Mouse (Mus musculus): ENCODE measurements around the gene Patl2. TPM values are rescaled to one million over a fixed set of nuclear protein-coding genes. Genes with fewer than 3 reads are reported as not detected.
"Not testable (repeated sequence)": the region's sequence is repeated elsewhere in the genome, so short reads cannot be mapped to it uniquely, and the experiment has no call there.

Gene Patl2
- polyA plus RNA-seq, 1 experiment from 2014 or later: 0.08 TPM

- Histone ChIP-seq H3K4me2 (ENCODE audit: low read length) (peak overlapping the region; percentile 74), H3K36me3 (ENCODE audit: control insufficient read depth, insufficient read depth, low read length) (peaks cover 10% of the 10 kb centered on the region; the same call in 1 of the 2 replicates), H3K9ac (ENCODE audit: low read depth, low read length) (no peak overlapping the region), H3K4me3 (ENCODE audit: low read length) (peak overlapping the region; percentile 98), H3K27me3 (replicated peaks; ENCODE audit: control insufficient read depth, insufficient read depth, low read length) (no peaks in the 10 kb centered on the region), H3K27ac (ENCODE audit: low read depth, low read length) (no peak overlapping the region), H3K4me1 (ENCODE audit: control insufficient read depth, insufficient read depth, low read depth, low read length) (peaks cover 11% of the 10 kb centered on the region), H3K9me3 (ENCODE audit: control insufficient read depth, low read length) (no peaks in the 10 kb centered on the region)
- WGBS: 78% methylated on average over 2 of the region's 2 CpGs
- ATAC-seq: no peak
Observed at GRCm38 (mm10) chr2:122116888-122117287, 69.1 kb downstream of the Patl2 start.

DNA sequence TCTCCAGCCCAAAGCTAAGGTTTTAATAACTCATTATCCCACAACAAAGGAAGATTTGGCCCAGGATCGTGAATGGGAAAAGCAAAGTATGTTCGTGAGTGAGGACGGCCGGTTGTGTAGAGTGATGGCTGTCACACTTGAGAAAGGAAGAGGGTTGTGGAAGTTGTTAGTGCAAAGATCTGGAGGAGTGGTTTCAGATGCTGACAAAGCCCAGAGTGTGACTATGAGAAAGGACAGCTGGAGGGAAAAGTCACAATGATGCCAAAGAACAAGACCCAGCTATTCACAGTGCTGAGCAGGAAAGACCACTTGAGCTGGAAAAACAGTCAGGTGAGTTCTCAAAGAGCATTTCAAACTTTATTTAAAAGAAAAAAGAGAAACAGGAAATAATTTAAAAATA lies 76.3 kb downstream of the Patl2 start:
- 87% methylated on average over 4 of the region's 4 CpGs for WGBS
- H3K36me3 ChIP-seq (ENCODE audit: control insufficient read depth, insufficient read depth, low read length): peaks cover 25% of the 10 kb centered on the region

DNA sequence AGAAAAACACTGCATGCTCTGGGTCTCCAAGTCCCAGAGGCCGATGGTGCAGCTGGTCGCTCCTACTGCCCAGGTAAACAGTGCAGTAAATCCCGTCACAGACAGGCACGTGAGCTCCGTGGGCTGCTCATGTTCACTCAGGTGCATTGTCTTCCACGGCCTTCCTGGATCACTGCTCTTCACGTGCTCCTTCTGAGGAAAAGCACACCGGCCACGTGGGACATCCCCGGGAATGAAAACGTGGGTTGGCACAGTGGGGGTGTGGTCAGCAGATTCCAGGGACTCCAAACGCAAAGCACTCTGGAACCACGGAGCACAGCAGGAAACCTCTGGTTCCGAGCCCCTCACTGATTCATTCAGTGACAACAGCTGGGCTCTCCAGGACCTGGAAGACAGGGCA lies 77.9 kb downstream of the Patl2 start:
- ATAC-seq: no peak
- Histone ChIP-seq H3K4me3 (ENCODE audit: low read length) (no peak overlapping the region), H3K36me3 (ENCODE audit: control insufficient read depth, insufficient read depth, low read length) (peaks cover 19% of the 10 kb centered on the region), H3K27ac (ENCODE audit: low read depth, low read length) (no peak overlapping the region), H3K9ac (ENCODE audit: low read depth, low read length) (no peak overlapping the region), H3K9me3 (ENCODE audit: control insufficient read depth, low read length) (no peaks in the 10 kb centered on the region), H3K4me1 (ENCODE audit: control insufficient read depth, insufficient read depth, low read depth, low read length) (no peaks in the 10 kb centered on the region), H3K4me2 (ENCODE audit: low read length) (no peak overlapping the region), H3K27me3 (replicated peaks; ENCODE audit: control insufficient read depth, insufficient read depth, low read length) (no peaks in the 10 kb centered on the region)
- 85% methylated on average over 14 of the region's 14 CpGs for WGBS

More for the DNA sequence above, 76.3 kb downstream of the Patl2 start:
- no peaks in the 10 kb centered on the region for H3K9me3 ChIP-seq (ENCODE audit: control insufficient read depth, low read length)
- no peak overlapping the region for H3K9ac ChIP-seq (ENCODE audit: low read depth, low read length)
- H3K27ac ChIP-seq (ENCODE audit: low read depth, low read length): no peak overlapping the region
- no peak for ATAC-seq
- no peak overlapping the region for H3K4me2 ChIP-seq (ENCODE audit: low read length)
- no peaks in the 10 kb centered on the region for H3K27me3 ChIP-seq (replicated peaks; ENCODE audit: control insufficient read depth, insufficient read depth, low read length)
- H3K4me1 ChIP-seq (ENCODE audit: control insufficient read depth, insufficient read depth, low read depth, low read length): no peaks in the 10 kb centered on the region
- H3K4me3 ChIP-seq (ENCODE audit: low read length): no peak overlapping the region

- Histone ChIP-seq H3K4me3 (ENCODE audit: low read length) (no peak overlapping the region), H3K4me2 (ENCODE audit: low read length) (no peak overlapping the region), H3K27me3 (replicated peaks; ENCODE audit: control insufficient read depth, insufficient read depth, low read length) (no peaks in the 10 kb centered on the region), H3K4me1 (ENCODE audit: control insufficient read depth, insufficient read depth, low read depth, low read length) (no peaks in the 10 kb centered on the region), H3K9me3 (ENCODE audit: control insufficient read depth, low read length) (no peaks in the 10 kb centered on the region), H3K27ac (ENCODE audit: low read depth, low read length) (no peak overlapping the region), H3K36me3 (ENCODE audit: control insufficient read depth, insufficient read depth, low read length) (peaks cover 12% of the 10 kb centered on the region), H3K9ac (ENCODE audit: low read depth, low read length) (no peak overlapping the region)
- ATAC-seq: no peak
Observed at GRCm38 (mm10) chr2:122102070-122102469, 83.9 kb downstream of the Patl2 start.

DNA sequence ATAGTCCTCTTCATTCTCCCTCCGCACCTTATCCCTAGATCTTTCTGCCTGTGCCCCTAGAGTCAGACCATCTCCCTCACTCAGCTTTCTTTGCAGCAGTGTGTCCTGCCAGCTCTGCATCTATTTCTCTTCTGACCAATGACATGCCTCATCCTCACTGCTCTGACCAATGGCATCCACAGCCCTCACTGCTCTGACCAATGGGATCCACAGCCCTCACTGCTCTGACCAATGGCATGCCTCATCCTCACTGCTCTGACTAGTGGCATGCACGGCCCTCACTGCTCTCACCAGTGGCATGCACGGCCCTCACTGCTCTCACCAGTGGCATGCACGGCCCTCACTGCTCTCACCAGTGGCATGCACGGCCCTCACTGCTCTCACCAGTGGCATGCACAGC lies 88.3 kb downstream of the Patl2 start:
- not testable (repeated sequence) for H3K27ac ChIP-seq (ENCODE audit: low read depth, low read length); H3K4me2 ChIP-seq (ENCODE audit: low read length); H3K4me3 ChIP-seq (ENCODE audit: low read length); H3K27me3 ChIP-seq (replicated peaks; ENCODE audit: control insufficient read depth, insufficient read depth, low read length); H3K4me1 ChIP-seq (ENCODE audit: control insufficient read depth, insufficient read depth, low read depth, low read length); H3K9ac ChIP-seq (ENCODE audit: low read depth, low read length); ATAC-seq; H3K9me3 ChIP-seq (ENCODE audit: control insufficient read depth, low read length)
- H3K36me3 ChIP-seq (ENCODE audit: control insufficient read depth, insufficient read depth, low read length): peaks cover 31% of the 10 kb centered on the region
- 80% methylated on average over 5 of the region's 5 CpGs for WGBS

DNA sequence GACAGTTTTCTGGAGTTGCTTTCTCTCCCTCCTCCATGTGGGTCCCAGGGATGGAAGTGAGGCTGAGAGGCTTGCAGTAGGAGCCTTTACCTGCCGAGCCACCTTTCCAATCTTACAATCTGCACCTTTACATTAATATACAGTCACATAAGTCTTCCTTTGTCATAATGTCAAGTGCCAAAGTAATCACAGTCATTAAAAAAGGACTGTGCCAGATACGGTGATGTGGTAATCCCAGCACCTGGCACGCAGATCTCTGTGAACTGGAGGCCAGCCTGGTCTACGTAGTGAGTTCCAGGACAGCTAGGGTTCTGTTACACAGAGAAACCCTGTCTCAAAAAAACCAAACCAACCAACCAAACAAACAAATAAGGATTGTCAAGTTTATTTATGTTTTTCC lies 92.1 kb downstream of the Patl2 start:
- 96% methylated on average over 4 of the region's 4 CpGs for WGBS
- Histone ChIP-seq H3K36me3 (ENCODE audit: control insufficient read depth, insufficient read depth, low read length) (peaks cover 30% of the 10 kb centered on the region), H3K9me3 (ENCODE audit: control insufficient read depth, low read length) (no peaks in the 10 kb centered on the region), H3K9ac (ENCODE audit: low read depth, low read length) (no peak overlapping the region), H3K4me2 (ENCODE audit: low read length) (no peak overlapping the region), H3K4me1 (ENCODE audit: control insufficient read depth, insufficient read depth, low read depth, low read length) (no peaks in the 10 kb centered on the region), H3K27ac (ENCODE audit: low read depth, low read length) (no peak overlapping the region), H3K4me3 (ENCODE audit: low read length) (no peak overlapping the region), H3K27me3 (replicated peaks; ENCODE audit: control insufficient read depth, insufficient read depth, low read length) (no peaks in the 10 kb centered on the region)
- no peak for ATAC-seq

GRCm38 (mm10) chr2:122086446-122086845 lies 99.5 kb downstream of the Patl2 start:
- Histone ChIP-seq H3K36me3 (ENCODE audit: control insufficient read depth, insufficient read depth, low read length) (peaks cover 18% of the 10 kb centered on the region), H3K27ac (ENCODE audit: low read depth, low read length) (no peak overlapping the region), H3K4me3 (ENCODE audit: low read length) (no peak overlapping the region), H3K9me3 (ENCODE audit: control insufficient read depth, low read length) (no peaks in the 10 kb centered on the region), H3K27me3 (replicated peaks; ENCODE audit: control insufficient read depth, insufficient read depth, low read length) (no peaks in the 10 kb centered on the region), H3K4me2 (ENCODE audit: low read length) (no peak overlapping the region), H3K4me1 (ENCODE audit: control insufficient read depth, insufficient read depth, low read depth, low read length) (no peaks in the 10 kb centered on the region), H3K9ac (ENCODE audit: low read depth, low read length) (no peak overlapping the region)
- ATAC-seq: no peak
- WGBS: 51% methylated on average over 4 of the region's 4 CpGs

- 46% methylated on average over 7 of the region's 7 CpGs for WGBS
- H3K4me2 ChIP-seq (ENCODE audit: low read length): no peak overlapping the region
Observed at GRCm38 (mm10) chr2:122081728-122082456, 104.1 kb downstream of the Patl2 start.

More at GRCm38 (mm10) chr2:122081728-122082456, 104.1 kb downstream of the Patl2 start:
- ATAC-seq: no peak
- Histone ChIP-seq H3K4me3 (ENCODE audit: low read length) (no peak overlapping the region), H3K36me3 (ENCODE audit: control insufficient read depth, insufficient read depth, low read length) (peaks cover 25% of the 10 kb centered on the region), H3K9ac (ENCODE audit: low read depth, low read length) (no peak overlapping the region), H3K27me3 (replicated peaks; ENCODE audit: control insufficient read depth, insufficient read depth, low read length) (no peaks in the 10 kb centered on the region), H3K27ac (ENCODE audit: low read depth, low read length) (no peak overlapping the region), H3K9me3 (ENCODE audit: control insufficient read depth, low read length) (no peaks in the 10 kb centered on the region), H3K4me1 (ENCODE audit: control insufficient read depth, insufficient read depth, low read depth, low read length) (no peaks in the 10 kb centered on the region)
